Mouse (Mus musculus) midbrain, embryonic 11.5 days (tissue): ENCODE measurements at regions not wholly inside any gene's neighbourhood (a gene's known extent, or its start where the extent isn't known, plus 50 kb on each side); places are given as distances from the start of the nearest gene placed in this dataset.
A peak's percentile ranks its signal among the peaks of the same experiment; 100 is the strongest.

Source experiments
- ATAC-seq: fragments of 200-750 bp; cut with Nextera tagmentation; 2 replicates; pipeline ENCODE4 v1.8.0; 2017; ENCODE audit warnings: moderate TSS enrichment, moderate library complexity; ENCODE audit not compliant: low FRiP score
- DNase-seq: peaks from one replicate; pipeline ENCODE4 v3.0.0; 2015; ENCODE audit warnings: low spot score; ENCODE audit errors: missing footprints
- H3K27ac ChIP-seq: fragments of 300-500 bp; sonication (generic); 2 replicates; pipeline ENCODE4 v1.5.1; 2014; ENCODE audit warnings: low read depth, low read length
- H3K27me3 ChIP-seq: fragments of 300-500 bp; sonication (generic); 2 replicates; pipeline ENCODE4 v1.6.1; 2014; ENCODE audit warnings: mild to moderate bottlenecking, low read length, moderate library complexity, mixed read lengths; ENCODE audit not compliant: control insufficient read depth, insufficient read depth
- H3K36me3 ChIP-seq: fragments of 300-500 bp; sonication (generic); 2 replicates; pipeline ENCODE4 v1.6.1; 2014; ENCODE audit warnings: mild to moderate bottlenecking, low read length, moderate library complexity, mixed read lengths; ENCODE audit not compliant: control insufficient read depth, insufficient read depth
- H3K4me1 ChIP-seq: fragments of 300-500 bp; sonication (generic); 2 replicates; pipeline ENCODE4 v1.6.1; 2014; ENCODE audit warnings: low read length; ENCODE audit not compliant: control insufficient read depth, insufficient read depth
- H3K4me2 ChIP-seq: fragments of 300-500 bp; sonication (generic); 2 replicates; pipeline ENCODE4 v1.6.1; 2014; ENCODE audit warnings: mild to moderate bottlenecking, moderate library complexity
- H3K4me3 ChIP-seq: fragments of 300-500 bp; sonication (generic); 2 replicates; pipeline ENCODE4 v1.5.1; 2014; ENCODE audit warnings: low read depth, low read length
- H3K9ac ChIP-seq: fragments of 300-500 bp; sonication (generic); 2 replicates; pipeline ENCODE4 v1.6.1; 2014; ENCODE audit warnings: low read length
- H3K9me3 ChIP-seq: fragments of 300-500 bp; sonication (generic); 2 replicates; pipeline ENCODE4 v1.6.1; 2016; ENCODE audit warnings: low read length; ENCODE audit not compliant: control insufficient read depth
- WGBS: fragments of 180-500 bp; shearing (Covaris S2); extraction: QIAGEN DNeasy Blood & Tissue Kit; methylation state at CpG from one replicate; pipeline ENCODE4 v1.1.7; 2014; 5-methylcytosine and 5-hydroxymethylcytosine counted together

DNA sequence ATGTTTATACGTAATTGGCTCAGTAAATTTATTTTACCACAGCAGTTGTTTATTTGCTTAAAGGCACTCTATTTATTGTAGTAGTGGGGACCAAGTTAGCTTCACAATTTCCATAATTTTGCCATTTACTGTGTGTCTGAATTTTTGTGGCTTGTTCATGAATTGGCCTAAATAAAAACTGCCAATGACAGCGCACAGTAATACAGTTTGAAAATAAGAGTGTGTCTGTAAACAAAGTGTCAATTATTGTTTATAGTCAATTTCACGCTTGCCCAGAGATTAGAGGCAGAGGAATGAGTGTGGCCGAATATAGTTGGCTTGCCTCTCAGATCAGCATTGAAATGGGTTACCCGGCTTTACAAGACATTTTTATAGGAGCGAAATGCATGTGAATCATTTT is 73.0 kb upstream of the Nrsn1 start:
- no peak overlapping the region for H3K9ac ChIP-seq
- WGBS: 92% methylated on average over 6 of the region's 6 CpGs
- no peak overlapping the region for H3K27ac ChIP-seq
- DNase-seq (no peak), ATAC-seq (no peak)
- no peaks in the 10 kb centered on the region for H3K36me3 ChIP-seq
- H3K9me3 ChIP-seq: no peaks in the 10 kb centered on the region
- no peaks in the 10 kb centered on the region for H3K4me1 ChIP-seq
- no peaks in the 10 kb centered on the region for H3K27me3 ChIP-seq
- H3K4me2 ChIP-seq: no peak overlapping the region
- no peak overlapping the region for H3K4me3 ChIP-seq

DNA sequence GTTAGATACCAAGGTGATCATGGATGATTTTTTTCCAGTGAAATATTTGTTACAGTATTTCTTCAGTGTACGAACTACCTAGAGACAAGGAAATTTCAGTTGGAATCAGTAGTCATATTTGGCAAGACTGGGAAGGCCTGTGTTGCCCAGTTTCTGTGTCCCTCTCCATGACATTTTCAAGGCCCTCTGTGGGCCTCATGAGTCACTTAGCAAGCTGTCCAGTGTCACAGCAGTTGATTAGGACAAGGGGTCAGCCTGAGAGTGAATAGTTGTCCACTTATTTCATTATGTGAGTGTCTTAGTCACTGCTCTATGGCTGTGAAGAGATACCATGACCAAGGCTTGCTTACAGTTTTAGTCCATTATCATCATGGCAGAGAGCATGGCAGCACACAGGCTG is 71.5 kb upstream of the Nrsn1 start:
- 86% methylated on average over 1 of the region's 1 CpGs for WGBS
- Histone ChIP-seq H3K4me2 (no peak overlapping the region), H3K9me3 (no peaks in the 10 kb centered on the region), H3K4me3 (no peak overlapping the region), H3K36me3 (no peaks in the 10 kb centered on the region), H3K9ac (no peak overlapping the region), H3K27ac (no peak overlapping the region), H3K4me1 (no peaks in the 10 kb centered on the region), H3K27me3 (no peaks in the 10 kb centered on the region)
- ATAC-seq (no peak), DNase-seq (no peak)

DNA sequence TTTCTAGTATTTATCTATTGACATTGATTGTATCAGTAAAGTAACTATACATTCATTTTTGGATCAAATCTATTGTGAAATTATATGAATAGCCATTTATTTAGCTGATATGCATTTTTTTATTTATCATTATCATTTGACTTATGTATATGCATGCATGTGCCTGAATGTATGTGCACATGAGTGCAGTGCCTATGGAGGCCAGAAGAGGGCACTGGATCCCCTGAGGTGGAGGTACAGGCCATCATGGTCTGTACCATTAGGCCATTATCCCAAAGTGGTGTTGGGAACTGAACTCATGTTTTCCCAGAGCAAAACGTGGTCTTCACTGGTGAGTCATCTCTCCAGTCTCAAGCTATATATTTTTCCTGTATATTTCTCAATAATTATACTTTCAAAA is 63.5 kb upstream of the Nrsn1 start:
- Histone ChIP-seq H3K27ac (no peak overlapping the region), H3K27me3 (no peaks in the 10 kb centered on the region), H3K9me3 (no peaks in the 10 kb centered on the region), H3K4me3 (no peak overlapping the region), H3K36me3 (no peaks in the 10 kb centered on the region), H3K9ac (no peak overlapping the region), H3K4me2 (no peak overlapping the region), H3K4me1 (no peaks in the 10 kb centered on the region)
- WGBS: 82% methylated on average over 1 of the region's 1 CpGs
- DNase-seq (peak; percentile 69), ATAC-seq (no peak)
